Mouse (Mus musculus) left cerebral cortex, postnatal 10 days (tissue): Measurements from ENCODE around the gene Ap3b1. TPM values are rescaled to one million over a fixed set of nuclear protein-coding genes. Genes with fewer than 3 reads are reported as not detected.
A peak's percentile ranks its signal among the peaks of the same experiment; 100 is the strongest.

Experiments
- DNase-seq, 2 experiments: peaks; one replicate each; pipeline ENCODE4 v3.0.0; 2021 to 2022; ENCODE audit warnings: low spot score in 2 of 2, mixed read lengths in 1 of 2; ENCODE audit errors: extremely low spot score in 1 of 2
- intact Hi-C: fragments of 180-260 bp; cut with DNase I; formaldehyde crosslinking; loops from one replicate; pipeline ENCODE4 v1.15.1; 2025
- total RNA-seq, 2 experiments: library from RNA; stranded (reverse); gene quantifications; 2 replicates each; pipeline ENCODE4 v1.2.3; 2021

Ap3b1 gene
- total RNA-seq, 2 experiments from 2014 or later: 38.6 to 39.5 TPM

GRCm38 (mm10) chr13:94429567-94429966, 70.8 kb downstream of the Ap3b1 start:
- no peak for DNase-seq
- intact Hi-C loops: no loop called here

DNA sequence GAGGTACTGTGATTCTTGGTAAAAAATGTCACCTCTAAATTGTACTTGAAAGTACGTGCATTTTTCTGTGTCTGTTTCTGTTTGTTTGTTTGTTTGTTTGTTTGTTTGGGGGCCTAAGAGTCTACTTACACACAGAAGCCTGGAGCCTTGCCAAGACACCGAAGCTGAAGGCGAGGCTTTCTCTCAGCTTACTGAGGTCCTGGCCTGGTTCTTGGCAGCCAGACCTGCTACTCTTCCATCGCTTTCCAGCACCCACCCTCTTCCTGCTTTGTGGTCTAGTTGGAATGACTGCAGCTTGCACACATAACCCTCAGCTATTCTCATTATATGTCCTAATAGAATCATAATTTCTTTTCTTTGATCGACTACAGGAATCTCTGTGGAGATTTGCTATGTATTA, 80.6 kb downstream of the Ap3b1 start:
- peak; percentile 25 to 58 for DNase-seq
- intact Hi-C loops: no loop called here

DNA sequence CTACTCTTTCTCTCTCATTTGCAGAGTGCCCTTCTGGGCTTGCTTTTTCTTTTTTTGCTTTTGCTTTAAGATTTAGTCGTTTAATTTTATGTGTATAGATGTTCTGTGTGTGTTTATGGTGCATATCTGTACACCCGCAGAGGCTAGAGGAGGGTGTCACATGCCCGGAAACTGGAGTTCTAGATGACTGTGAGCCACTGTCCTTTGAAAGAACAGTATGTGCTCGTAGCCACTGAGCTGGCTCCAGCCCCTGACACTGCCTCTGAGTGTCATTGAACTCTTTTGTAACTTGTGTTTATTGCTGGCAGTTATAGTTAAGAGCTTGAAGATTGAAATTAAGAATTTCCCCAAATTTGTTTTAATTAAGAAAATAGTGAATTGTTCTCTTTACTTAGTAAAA, 82.4 kb downstream of the Ap3b1 start:
- no peak for DNase-seq
- intact Hi-C loops: no loop called here

- no peak for DNase-seq
- intact Hi-C loops: no loop called here
Observed at GRCm38 (mm10) chr13:94443411-94443810, 84.7 kb downstream of the Ap3b1 start.

DNA sequence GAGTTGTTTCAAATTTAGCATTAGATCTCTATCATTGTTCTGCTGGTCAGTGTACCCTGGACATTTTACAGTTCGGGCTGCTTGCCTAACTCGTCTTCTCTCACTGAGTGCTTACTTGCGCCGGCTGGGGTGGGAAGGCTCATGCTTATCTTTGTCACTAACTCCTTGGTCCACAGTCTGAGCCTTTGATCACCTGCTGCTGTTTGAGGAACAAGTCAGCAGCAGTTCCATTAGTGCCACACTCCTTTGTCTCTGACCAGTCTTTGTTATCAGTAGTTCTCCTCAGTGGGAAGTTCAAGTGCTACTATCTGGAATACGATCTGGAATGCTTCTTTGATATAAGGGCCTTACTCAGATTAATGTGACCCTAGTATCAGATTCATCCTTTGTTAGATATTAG, 86.3 kb downstream of the Ap3b1 start:
- intact Hi-C loops: no loop called here
- DNase-seq: no peak

DNA sequence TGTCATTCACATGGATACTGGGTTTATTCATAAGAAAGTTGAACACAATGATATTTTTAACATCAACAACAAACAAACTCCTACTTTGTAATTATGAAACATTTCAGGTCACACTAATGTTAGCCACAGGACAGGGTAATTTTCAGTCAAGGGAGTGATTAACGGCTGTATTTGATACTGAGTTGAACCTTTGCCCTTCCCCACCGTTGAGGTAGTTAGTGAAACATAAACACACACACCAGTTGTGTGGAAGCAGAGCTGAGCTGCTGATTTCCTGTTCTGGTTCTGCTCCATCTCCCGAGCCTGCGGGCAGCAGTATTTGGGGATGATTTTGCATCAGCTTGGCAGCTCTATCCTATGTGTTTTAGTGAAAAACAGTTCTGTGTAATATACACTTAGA, 88.2 kb downstream of the Ap3b1 start:
- intact Hi-C loops: no loop called here

GRCm38 (mm10) chr13:94449593-94449992, 90.8 kb downstream of the Ap3b1 start:
- intact Hi-C loops: no loop called here
- DNase-seq: no peak

More for the DNA sequence above, 88.2 kb downstream of the Ap3b1 start:
- DNase-seq: no peak

DNA sequence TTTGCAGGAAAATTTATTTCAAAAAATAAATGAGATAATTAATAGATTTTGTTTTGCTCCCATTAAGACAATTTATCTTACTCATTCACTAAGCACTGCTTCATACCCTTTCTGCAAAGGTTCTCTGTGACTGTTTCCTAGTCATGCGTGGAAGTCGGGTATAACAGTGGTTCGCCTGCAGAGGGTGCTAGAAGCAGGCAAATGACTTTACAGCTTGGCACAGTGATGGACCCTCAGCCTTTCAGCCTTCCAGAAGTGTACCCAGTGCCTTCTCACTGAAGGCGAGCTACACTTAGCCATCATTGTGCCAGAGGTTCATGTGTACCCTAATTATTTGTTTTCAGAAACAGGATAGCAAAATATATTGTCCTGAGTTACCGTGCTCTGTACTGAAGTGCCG, 92.5 kb downstream of the Ap3b1 start:
- intact Hi-C loops: loop anchor here (5.0 kb wide), 1 partner anchor 491 kb away; no protein-coding TSS in a partner anchor
- peak; percentile 40 to 57 for DNase-seq

- DNase-seq: no peak
Observed at GRCm38 (mm10) chr13:94454131-94454530, 95.4 kb downstream of the Ap3b1 start.

GRCm38 (mm10) chr13:94459143-94459542, 100.4 kb downstream of the Ap3b1 start:
- intact Hi-C loops: no loop called here
- DNase-seq: no peak

More at GRCm38 (mm10) chr13:94454131-94454530, 95.4 kb downstream of the Ap3b1 start:
- intact Hi-C loops: loop anchor here (5.0 kb wide), 1 partner anchor 488 kb away; no protein-coding TSS in a partner anchor

- intact Hi-C loops: no loop called here
- DNase-seq: no peak
Observed at GRCm38 (mm10) chr13:94464221-94464620, 105.5 kb downstream of the Ap3b1 start.

DNA sequence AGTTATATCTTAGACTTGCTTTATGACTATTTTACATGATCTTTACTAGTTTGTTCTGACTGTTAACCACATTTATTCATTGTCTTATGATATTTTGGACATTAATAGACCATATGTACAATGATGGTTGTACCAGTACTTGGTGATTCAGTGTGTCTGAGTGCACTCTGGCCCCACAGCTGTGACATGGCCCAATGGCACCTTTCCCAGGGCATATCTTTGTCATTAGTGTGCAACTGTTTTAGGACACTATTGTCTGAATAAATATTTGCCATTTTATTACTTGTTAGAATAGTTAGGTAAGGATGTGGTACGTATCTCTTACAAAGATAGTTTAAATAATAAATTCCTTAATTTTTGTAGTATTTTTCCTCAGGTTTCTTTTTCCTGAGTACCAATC, 109.8 kb downstream of the Ap3b1 start:
- intact Hi-C loops: no loop called here
- DNase-seq: no peak

- intact Hi-C loops: no loop called here
- DNase-seq: no peak
Observed at GRCm38 (mm10) chr13:94471009-94471672, 112.4 kb downstream of the Ap3b1 start.

DNA sequence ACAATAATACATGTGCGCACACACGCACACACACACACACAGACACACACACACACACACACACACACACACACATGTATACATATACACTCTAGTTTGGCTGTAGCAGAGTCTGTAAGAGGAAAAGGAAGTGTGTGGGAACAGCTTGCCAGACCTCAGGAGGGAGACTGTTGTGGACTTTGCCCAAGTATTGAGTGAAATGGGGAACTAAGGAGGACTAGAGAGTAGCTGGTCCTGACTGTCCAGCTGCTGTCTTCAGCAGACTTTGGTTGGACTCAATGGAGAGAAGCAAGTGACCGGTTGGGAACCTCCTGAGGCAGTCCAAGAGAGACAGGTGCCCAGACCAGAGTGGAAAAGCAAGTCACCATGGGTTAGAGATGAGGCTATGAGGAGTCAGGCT, 117.4 kb downstream of the Ap3b1 start:
- no peak for DNase-seq
- intact Hi-C loops: no loop called here

DNA sequence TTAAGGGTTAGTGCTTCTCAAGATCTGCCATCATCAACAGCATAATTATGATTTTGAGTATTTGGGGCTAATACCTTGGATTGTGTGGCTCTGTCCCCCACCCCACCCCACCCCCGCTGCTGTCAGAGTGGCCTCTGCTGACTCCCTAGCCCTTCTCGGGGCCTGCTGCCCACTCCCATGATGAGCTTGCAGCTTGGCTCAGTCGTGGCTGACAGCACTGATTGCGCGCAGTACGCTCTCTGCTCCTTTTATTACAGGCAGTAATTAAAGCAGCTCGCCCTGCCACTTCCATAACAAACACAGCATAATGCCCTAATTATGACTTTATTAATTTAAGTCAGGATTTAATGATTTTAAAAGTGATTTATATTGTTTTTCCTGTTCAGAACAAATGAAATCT, 121.5 kb downstream of the Ap3b1 start:
- no peak for DNase-seq
- intact Hi-C loops: no loop called here

GRCm38 (mm10) chr13:94490684-94491083, 131.9 kb downstream of the Ap3b1 start:
- no peak for DNase-seq
- intact Hi-C loops: no loop called here

GRCm38 (mm10) chr13:94491159-94491558, 132.4 kb downstream of the Ap3b1 start:
- DNase-seq: no peak
- intact Hi-C loops: no loop called here

DNA sequence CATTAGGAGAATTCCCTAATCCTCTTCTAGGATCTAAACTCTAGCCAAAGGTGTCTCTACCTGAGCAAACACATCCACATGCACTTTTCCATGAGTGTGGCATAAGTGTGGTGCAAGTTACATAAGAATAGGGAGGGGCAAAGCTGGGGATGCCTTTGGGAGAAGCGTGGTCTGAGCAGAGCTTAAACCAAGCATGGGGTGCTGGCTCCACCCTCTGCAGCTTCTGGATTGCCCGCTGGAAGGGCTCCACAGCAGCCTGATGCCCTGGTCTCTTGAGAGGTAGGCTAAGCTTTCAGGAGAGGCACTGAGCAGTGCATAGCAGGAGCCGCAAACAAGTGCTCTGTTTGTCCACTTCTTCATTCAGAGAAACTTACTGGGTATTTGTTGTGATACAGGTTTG, 138.8 kb downstream of the Ap3b1 start:
- DNase-seq: no peak
- intact Hi-C loops: no loop called here

DNA sequence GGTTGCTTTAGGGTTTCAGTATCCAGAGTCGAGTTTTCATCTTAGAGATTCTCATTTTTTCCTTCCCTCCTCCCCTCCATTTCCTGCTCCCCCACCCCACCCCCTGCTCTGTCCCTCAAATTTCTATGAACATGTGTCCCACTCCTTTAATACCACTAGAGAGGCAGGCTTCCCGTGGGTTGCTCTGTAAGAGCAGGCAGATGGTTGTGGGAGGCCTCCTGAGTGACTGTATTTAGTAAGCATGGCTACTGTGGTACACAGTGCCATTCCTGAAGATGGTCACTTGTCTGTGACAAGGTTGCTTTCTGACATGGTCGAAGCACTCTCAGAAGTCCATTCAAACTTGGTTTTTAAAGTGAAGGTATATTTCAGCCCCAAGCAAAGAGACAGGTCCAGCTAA, 147.7 kb downstream of the Ap3b1 start:
- intact Hi-C loops: no loop called here
- DNase-seq: no peak

GRCm38 (mm10) chr13:94508344-94508743, 149.6 kb downstream of the Ap3b1 start:
- intact Hi-C loops: no loop called here
- DNase-seq: no peak

DNA sequence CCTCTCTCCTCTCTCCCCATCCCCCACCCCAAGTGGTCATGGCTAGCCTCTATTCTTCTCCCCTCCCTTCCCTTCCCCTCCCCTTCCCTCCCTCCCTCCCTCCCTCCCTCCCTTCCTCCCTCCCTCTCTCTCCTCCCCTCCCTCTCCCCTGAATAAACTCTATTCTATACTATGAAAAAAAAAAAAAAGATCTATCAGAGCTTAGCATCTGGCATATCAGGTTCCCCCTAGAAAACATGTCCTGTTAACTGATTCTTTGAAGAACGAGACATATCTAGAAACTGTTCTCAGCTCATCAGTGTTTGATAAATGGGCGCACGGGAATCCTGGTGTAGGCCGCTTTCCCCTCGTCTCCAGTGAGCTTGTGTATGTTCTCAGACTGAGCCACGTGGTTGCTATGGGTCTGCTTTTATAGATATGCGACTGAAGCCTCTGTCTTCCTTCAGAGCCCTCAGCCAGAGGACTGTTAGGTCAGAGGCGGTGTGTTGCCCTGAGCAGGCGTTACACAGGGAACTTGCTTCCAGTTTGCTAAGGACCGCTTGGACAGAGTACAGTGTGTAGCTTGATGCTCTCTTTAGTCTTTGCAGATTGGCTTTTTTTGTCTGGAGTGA, 154.5 kb downstream of the Ap3b1 start:
- intact Hi-C loops: no loop called here

More for the DNA sequence above, 154.5 kb downstream of the Ap3b1 start:
- no peak for DNase-seq
